Mouse (Mus musculus): ENCODE results near the gene Gm6676.
"Not testable (repeated sequence)": the region's sequence is repeated elsewhere in the genome, so short reads cannot be mapped to it uniquely, and the experiment has no call there.

Gene Gm6676

GRCm38 (mm10) chr14:7125312-7125711 is at the start of gene Gm6676:
TSS of gene Gm6676 (minus strand) at chr14:7125412.
- not testable (repeated sequence) for DNase-seq (ENCODE audit: low read depth, low spot score)

- DNase-seq (ENCODE audit: low read depth, low spot score), result not testable (repeated sequence)
These were observed 49.3 kb upstream of the Gm6676 start, which contains the start of gene Gm3512 for GRCm38 (mm10) chr14:7174483-7174971. TSS of gene Gm3512 (minus strand) at chr14:7174533.

- peak; percentile 35 for DNase-seq (ENCODE audit: low read depth, low spot score)
These were observed 19.9 kb downstream of the Gm6676 start for GRCm38 (mm10) chr14:7105124-7105802.

- not testable (repeated sequence) for DNase-seq (ENCODE audit: low read depth, low spot score)
These were observed 24.7 kb downstream of the Gm6676 start, which contains the start of gene Gm3696 for GRCm38 (mm10) chr14:7100521-7100920. TSS of gene Gm3696 (minus strand) at chr14:7100621.

All from CD4-positive helper T cell, adult 2 months (primary cell).